Mouse (Mus musculus): ENCODE measurements around the gene Fam129b.

DNA sequence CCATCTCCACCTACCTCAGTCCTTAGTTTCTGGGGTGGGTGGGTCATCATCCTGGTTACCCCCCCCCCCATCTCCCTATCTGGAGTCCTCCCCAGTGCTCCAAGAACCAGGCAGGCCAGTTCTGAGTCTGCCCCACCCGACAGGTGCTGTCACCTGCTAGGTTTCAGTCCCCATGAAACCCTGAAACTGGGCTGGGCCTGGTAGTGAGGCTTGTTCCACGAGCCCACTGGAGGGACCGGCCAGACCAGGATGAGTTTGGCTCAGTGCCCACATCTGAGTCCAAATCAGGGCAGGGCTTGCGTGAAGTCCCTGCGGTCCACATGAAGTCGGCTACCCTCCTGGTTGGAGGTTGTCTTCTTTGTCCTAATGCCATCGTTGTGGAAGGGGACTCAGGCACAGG, 23.1 kb downstream of the Fam129b start:
- TF ChIP-seq ZC3H11A (IDR thresholded peaks at IDR 0.05; ENCODE audit: borderline replicate concordance, low read depth, low read length): no peak
- no peak for TF ChIP-seq CHD2 (IDR thresholded peaks at IDR 0.05; ENCODE audit: low read depth, low read length)
- no peak for TF ChIP-seq HCFC1 (IDR thresholded peaks at IDR 0.05; ENCODE audit: borderline replicate concordance, insufficient read depth, low read length)
- TF ChIP-seq ZNF384 (IDR thresholded peaks at IDR 0.05; ENCODE audit: low read depth, low read length): no peak
- no peak for TF ChIP-seq MAFK (IDR thresholded peaks at IDR 0.05; ENCODE audit: insufficient read depth, low read depth, low read length)
